Mouse (Mus musculus): ENCODE measurements around the gene Pdia2. TPM values are rescaled to one million over a fixed set of nuclear protein-coding genes. Genes with fewer than 3 reads are reported as not detected.
"Not testable (repeated sequence)": the region's sequence is repeated elsewhere in the genome, so short reads cannot be mapped to it uniquely, and the experiment has no call there.

Gene Pdia2
- polyA plus RNA-seq, 1 experiment from 2014 or later = 0.46 TPM

GRCm38 (mm10) chr17:26188091-26188805 lies 10.6 kb downstream of the Pdia2 start:
- ATAC-seq (ENCODE audit: low FRiP score) (no peak), DNase-seq (ENCODE audit: low spot score) (no peak)
- H3K9ac ChIP-seq (ENCODE audit: low read depth, low read length) = no peak overlapping the region
- no peaks in the 10 kb centered on the region for H3K4me1 ChIP-seq (replicated peaks; ENCODE audit: control insufficient read depth, insufficient read depth, low read length)
- H3K4me3 ChIP-seq (ENCODE audit: low read depth, low read length) = no peak overlapping the region
- H3K4me2 ChIP-seq (replicated peaks; ENCODE audit: low read depth, low read length) = no peak overlapping the region
- H3K36me3 ChIP-seq (ENCODE audit: control insufficient read depth, insufficient read depth, low read length) = peaks cover 14% of the 10 kb centered on the region
- H3K9me3 ChIP-seq (ENCODE audit: control insufficient read depth, low read length) = no peaks in the 10 kb centered on the region
- H3K27me3 ChIP-seq (ENCODE audit: control insufficient read depth, insufficient read depth, low read length) = no peaks in the 10 kb centered on the region
- WGBS = 96% methylated on average over 11 of the region's 11 CpGs
- H3K27ac ChIP-seq (ENCODE audit: low read depth, low read length) = no peak overlapping the region

GRCm38 (mm10) chr17:26187592-26187991 lies 11.3 kb downstream of the Pdia2 start:
- Histone ChIP-seq H3K36me3 (ENCODE audit: control insufficient read depth, insufficient read depth, low read length) (peaks cover 14% of the 10 kb centered on the region), H3K9ac (ENCODE audit: low read depth, low read length) (no peak overlapping the region), H3K4me3 (ENCODE audit: low read depth, low read length) (no peak overlapping the region), H3K4me2 (replicated peaks; ENCODE audit: low read depth, low read length) (no peak overlapping the region), H3K27ac (ENCODE audit: low read depth, low read length) (no peak overlapping the region), H3K4me1 (replicated peaks; ENCODE audit: control insufficient read depth, insufficient read depth, low read length) (no peaks in the 10 kb centered on the region), H3K27me3 (ENCODE audit: control insufficient read depth, insufficient read depth, low read length) (no peaks in the 10 kb centered on the region), H3K9me3 (ENCODE audit: control insufficient read depth, low read length) (no peaks in the 10 kb centered on the region)
- 94% methylated on average over 5 of the region's 5 CpGs for WGBS
- ATAC-seq (ENCODE audit: low FRiP score) (no peak), DNase-seq (ENCODE audit: low spot score) (no peak)

DNA sequence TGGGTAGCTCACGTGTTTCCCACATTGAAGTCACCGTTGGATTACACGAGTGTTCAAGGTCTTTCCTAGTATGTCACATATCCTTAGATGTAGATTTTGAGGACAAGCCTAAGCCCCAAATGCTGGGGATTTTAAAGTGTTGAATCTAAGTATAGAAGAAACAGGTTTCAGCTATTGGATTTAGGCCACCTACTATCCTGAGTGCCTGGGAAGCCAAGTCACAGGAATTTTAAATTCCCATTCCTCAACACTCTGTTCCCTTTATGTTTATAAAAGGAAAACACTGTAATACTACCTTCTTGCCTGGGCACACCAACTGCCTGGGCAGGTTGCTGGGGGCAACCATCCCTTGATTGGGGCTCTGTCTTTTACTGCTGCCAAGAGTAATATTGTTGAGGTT lies 17.7 kb downstream of the Pdia2 start:
- Histone ChIP-seq H3K9me3 (ENCODE audit: control insufficient read depth, low read length) (no peaks in the 10 kb centered on the region), H3K27me3 (ENCODE audit: control insufficient read depth, insufficient read depth, low read length) (no peaks in the 10 kb centered on the region), H3K27ac (ENCODE audit: low read depth, low read length) (no peak overlapping the region), H3K4me1 (replicated peaks; ENCODE audit: control insufficient read depth, insufficient read depth, low read length) (no peaks in the 10 kb centered on the region), H3K9ac (ENCODE audit: low read depth, low read length) (no peak overlapping the region), H3K36me3 (ENCODE audit: control insufficient read depth, insufficient read depth, low read length) (0 out of 2 replicates have a peak, but pooled peaks cover 2% of the 10 kb centered on the region), H3K4me3 (ENCODE audit: low read depth, low read length) (no peak overlapping the region), H3K4me2 (replicated peaks; ENCODE audit: low read depth, low read length) (no peak overlapping the region)
- WGBS = 96% methylated on average over 3 of the region's 3 CpGs
- ATAC-seq (ENCODE audit: low FRiP score) (no peak), DNase-seq (ENCODE audit: low spot score) (no peak)

DNA sequence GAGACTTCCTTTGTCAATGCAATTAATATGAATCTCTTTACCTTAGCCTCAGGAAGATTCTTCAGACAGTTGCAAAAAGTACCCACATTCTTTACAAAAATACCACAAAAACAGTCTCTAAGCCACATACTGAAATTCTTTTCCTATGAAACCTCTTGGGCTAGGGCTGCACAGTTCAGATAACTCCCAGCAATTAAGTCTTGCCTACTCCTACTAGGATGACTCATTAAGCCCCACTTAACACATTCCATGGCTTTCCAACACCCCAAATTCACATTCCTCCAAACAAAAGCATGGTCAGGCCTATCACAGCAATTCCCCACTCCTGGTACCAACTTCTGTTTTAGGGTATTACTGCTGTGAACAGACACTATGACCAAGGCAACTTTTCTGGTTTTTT lies 20.3 kb downstream of the Pdia2 start:
- H3K9ac ChIP-seq (ENCODE audit: low read depth, low read length) = no peak overlapping the region
- H3K4me3 ChIP-seq (ENCODE audit: low read depth, low read length) = no peak overlapping the region
- no peak for ATAC-seq (ENCODE audit: low FRiP score)
- no peaks in the 10 kb centered on the region for H3K4me1 ChIP-seq (replicated peaks; ENCODE audit: control insufficient read depth, insufficient read depth, low read length)
- 0 out of 2 replicates have a peak, but pooled peaks cover 4% of the 10 kb centered on the region for H3K36me3 ChIP-seq (ENCODE audit: control insufficient read depth, insufficient read depth, low read length)
- H3K9me3 ChIP-seq (ENCODE audit: control insufficient read depth, low read length) = no peaks in the 10 kb centered on the region
- no peaks in the 10 kb centered on the region for H3K27me3 ChIP-seq (ENCODE audit: control insufficient read depth, insufficient read depth, low read length)
- DNase-seq (ENCODE audit: low spot score) = no peak
- no peak overlapping the region for H3K4me2 ChIP-seq (replicated peaks; ENCODE audit: low read depth, low read length)
- H3K27ac ChIP-seq (ENCODE audit: low read depth, low read length) = no peak overlapping the region

- H3K36me3 ChIP-seq (ENCODE audit: control insufficient read depth, insufficient read depth, low read length); H3K9ac ChIP-seq (ENCODE audit: low read depth, low read length); H3K9me3 ChIP-seq (ENCODE audit: control insufficient read depth, low read length); DNase-seq (ENCODE audit: low spot score); H3K27me3 ChIP-seq (ENCODE audit: control insufficient read depth, insufficient read depth, low read length); ATAC-seq (ENCODE audit: low FRiP score); H3K4me2 ChIP-seq (replicated peaks; ENCODE audit: low read depth, low read length); H3K27ac ChIP-seq (ENCODE audit: low read depth, low read length); H3K4me3 ChIP-seq (ENCODE audit: low read depth, low read length); H3K4me1 ChIP-seq (replicated peaks; ENCODE audit: control insufficient read depth, insufficient read depth, low read length): not testable (repeated sequence)
- WGBS = 91% methylated on average over 2 of the region's 2 CpGs
Observed at GRCm38 (mm10) chr17:26175248-26175647, 23.6 kb downstream of the Pdia2 start.

DNA sequence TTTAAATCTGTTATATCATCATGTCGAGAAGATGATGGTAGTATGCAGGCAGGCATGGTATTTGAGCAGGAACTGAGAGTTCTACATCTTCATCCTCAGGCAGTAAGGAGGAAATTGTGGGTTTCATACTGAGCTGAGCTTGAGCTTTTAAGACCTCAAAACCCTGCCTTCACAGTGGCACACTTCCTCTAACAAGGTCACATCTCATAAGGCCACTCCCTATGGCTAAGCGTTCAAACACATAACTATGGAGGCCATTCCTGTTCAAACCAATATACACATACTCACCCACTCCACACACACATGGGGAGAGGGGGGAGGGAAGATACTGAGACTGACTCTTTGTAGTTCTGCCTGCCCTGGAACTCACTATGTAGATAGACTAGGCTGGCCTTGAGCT lies 30.8 kb downstream of the Pdia2 start:
- Histone ChIP-seq H3K4me3 (ENCODE audit: low read depth, low read length) (no peak overlapping the region), H3K9me3 (ENCODE audit: control insufficient read depth, low read length) (no peaks in the 10 kb centered on the region), H3K4me2 (replicated peaks; ENCODE audit: low read depth, low read length) (no peak overlapping the region), H3K4me1 (replicated peaks; ENCODE audit: control insufficient read depth, insufficient read depth, low read length) (no peaks in the 10 kb centered on the region), H3K36me3 (ENCODE audit: control insufficient read depth, insufficient read depth, low read length) (no peaks in the 10 kb centered on the region), H3K9ac (ENCODE audit: low read depth, low read length) (no peak overlapping the region), H3K27ac (ENCODE audit: low read depth, low read length) (no peak overlapping the region), H3K27me3 (ENCODE audit: control insufficient read depth, insufficient read depth, low read length) (no peaks in the 10 kb centered on the region)
- ATAC-seq (ENCODE audit: low FRiP score) = no peak
- no peak for DNase-seq (ENCODE audit: low spot score)
- 94% methylated on average over 2 of the region's 2 CpGs for WGBS

GRCm38 (mm10) chr17:26162736-26163135 lies 36.2 kb downstream of the Pdia2 start:
- Histone ChIP-seq H3K9ac (ENCODE audit: low read depth, low read length) (no peak overlapping the region), H3K4me2 (replicated peaks; ENCODE audit: low read depth, low read length) (no peak overlapping the region), H3K27ac (ENCODE audit: low read depth, low read length) (no peak overlapping the region), H3K4me3 (ENCODE audit: low read depth, low read length) (no peak overlapping the region), H3K4me1 (replicated peaks; ENCODE audit: control insufficient read depth, insufficient read depth, low read length) (no peaks in the 10 kb centered on the region), H3K9me3 (ENCODE audit: control insufficient read depth, low read length) (no peaks in the 10 kb centered on the region), H3K27me3 (ENCODE audit: control insufficient read depth, insufficient read depth, low read length) (no peaks in the 10 kb centered on the region), H3K36me3 (ENCODE audit: control insufficient read depth, insufficient read depth, low read length) (no peaks in the 10 kb centered on the region)
- ATAC-seq (ENCODE audit: low FRiP score) (no peak), DNase-seq (ENCODE audit: low spot score) (no peak)
- 100% methylated on average over 1 of the region's 1 CpGs for WGBS

DNA sequence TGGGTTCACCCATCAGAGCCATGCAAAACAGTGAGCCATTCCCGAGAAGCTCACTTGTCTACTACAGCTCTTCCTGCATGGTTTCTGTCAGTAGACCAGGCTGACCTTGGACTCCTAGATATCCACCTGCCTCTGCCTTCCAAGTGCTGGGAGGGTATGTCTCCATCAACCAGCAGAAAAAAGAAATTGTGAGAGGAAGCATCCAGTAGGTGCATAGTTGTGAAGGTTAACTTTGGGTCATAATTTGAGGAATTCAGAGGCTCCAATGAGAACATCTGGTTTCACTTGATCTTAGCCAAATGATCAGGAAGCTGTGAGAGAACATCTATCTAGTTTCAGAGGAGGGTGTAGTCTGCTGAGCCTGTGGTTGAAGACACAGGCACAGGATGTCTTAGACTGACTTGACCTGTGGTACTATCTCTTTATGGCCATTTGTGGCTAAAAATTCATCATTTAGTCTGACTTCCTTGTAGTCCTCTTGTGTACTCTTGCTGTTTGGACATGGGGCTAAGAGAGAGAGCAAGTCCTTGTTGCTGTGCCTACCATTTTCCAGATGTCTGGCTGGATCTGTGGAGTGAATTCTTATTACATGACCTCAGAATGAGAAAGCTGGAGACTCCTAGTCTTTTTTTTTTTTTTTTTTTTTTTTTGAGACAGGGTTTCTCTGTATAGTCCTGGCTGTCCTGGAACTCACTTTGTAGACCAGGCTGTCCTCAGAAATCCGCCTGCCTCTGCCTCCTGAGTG lies 46.8 kb downstream of the Pdia2 start:
- peaks cover 4% of the 10 kb centered on the region; the same call in 1 of the 2 replicates for H3K36me3 ChIP-seq (ENCODE audit: control insufficient read depth, insufficient read depth, low read length)
- DNase-seq (ENCODE audit: low spot score) (no peak), ATAC-seq (ENCODE audit: low FRiP score) (no peak)
- H3K27ac ChIP-seq (ENCODE audit: low read depth, low read length) = no peak overlapping the region
- H3K9me3 ChIP-seq (ENCODE audit: control insufficient read depth, low read length) = no peaks in the 10 kb centered on the region
- H3K27me3 ChIP-seq (ENCODE audit: control insufficient read depth, insufficient read depth, low read length) = no peaks in the 10 kb centered on the region
- no peak overlapping the region for H3K4me2 ChIP-seq (replicated peaks; ENCODE audit: low read depth, low read length)
- H3K9ac ChIP-seq (ENCODE audit: low read depth, low read length) = no peak overlapping the region
- no peak overlapping the region for H3K4me3 ChIP-seq (ENCODE audit: low read depth, low read length)
- 93% methylated on average over 2 of the region's 2 CpGs for WGBS
- H3K4me1 ChIP-seq (replicated peaks; ENCODE audit: control insufficient read depth, insufficient read depth, low read length) = no peaks in the 10 kb centered on the region

DNA sequence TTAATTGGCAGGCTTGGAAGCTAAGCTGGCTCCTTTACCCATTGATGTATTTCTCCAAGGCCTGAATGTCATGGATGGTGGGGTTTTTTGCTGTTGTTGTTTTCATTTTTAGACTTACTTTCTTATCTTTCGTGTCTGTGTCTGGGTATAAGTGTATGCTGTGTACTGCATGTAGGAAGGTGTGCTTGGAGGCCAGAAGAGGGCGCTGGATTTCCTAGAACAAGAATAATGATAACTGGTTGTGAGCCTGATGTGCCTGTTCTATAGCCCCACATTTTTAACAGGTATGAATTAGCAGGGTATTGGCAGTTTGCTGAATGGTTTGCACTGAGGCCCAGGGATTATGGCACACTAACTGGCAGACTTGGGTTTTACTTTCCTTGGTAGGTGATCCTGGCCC lies 49.8 kb downstream of the Pdia2 start:
- Histone ChIP-seq H3K4me1 (replicated peaks; ENCODE audit: control insufficient read depth, insufficient read depth, low read length) (no peaks in the 10 kb centered on the region), H3K9me3 (ENCODE audit: control insufficient read depth, low read length) (no peaks in the 10 kb centered on the region), H3K36me3 (ENCODE audit: control insufficient read depth, insufficient read depth, low read length) (peaks cover 6% of the 10 kb centered on the region; the same call in 1 of the 2 replicates), H3K4me2 (replicated peaks; ENCODE audit: low read depth, low read length) (no peak overlapping the region), H3K27ac (ENCODE audit: low read depth, low read length) (no peak overlapping the region), H3K4me3 (ENCODE audit: low read depth, low read length) (no peak overlapping the region), H3K9ac (ENCODE audit: low read depth, low read length) (no peak overlapping the region), H3K27me3 (ENCODE audit: control insufficient read depth, insufficient read depth, low read length) (no peaks in the 10 kb centered on the region)
- WGBS = 85% methylated on average over 2 of the region's 2 CpGs
- DNase-seq (ENCODE audit: low spot score) = no peak
- ATAC-seq (ENCODE audit: low FRiP score) = no peak
